Mouse (Mus musculus) heart, embryonic 13.5 days (tissue): ENCODE measurements around the gene Rabep1. TPM values are rescaled to one million over a fixed set of nuclear protein-coding genes. Genes with fewer than 3 reads are reported as not detected.
"Not testable (repeated sequence)": the region's sequence is repeated elsewhere in the genome, so short reads cannot be mapped to it uniquely, and the experiment has no call there.

Experiments
- ATAC-seq: fragments of 200-750 bp; cut with Nextera tagmentation; 2 replicates; pipeline ENCODE4 v1.8.0; 2017; ENCODE audit warnings: moderate TSS enrichment; ENCODE audit not compliant: insufficient number of reproducible peaks, low FRiP score, low TSS enrichment; ENCODE audit errors: extremely low read depth
- H3K27ac ChIP-seq: fragments of 300-500 bp; sonication (generic); replicated peaks from 2 replicates; pipeline ENCODE4 v1.5.1; 2015; ENCODE audit warnings: moderate library complexity, mild to moderate bottlenecking, inconsistent platforms
- H3K27me3 ChIP-seq: fragments of 300-500 bp; sonication (generic); replicated peaks from 2 replicates; pipeline ENCODE4 v1.6.1; 2015; ENCODE audit warnings: mild to moderate bottlenecking, inconsistent platforms
- H3K36me3 ChIP-seq: fragments of 300-500 bp; sonication (generic); 2 replicates; pipeline ENCODE4 v1.6.1; 2015; ENCODE audit warnings: mild to moderate bottlenecking, inconsistent platforms
- H3K4me1 ChIP-seq: fragments of 300-500 bp; sonication (generic); 2 replicates; pipeline ENCODE4 v1.6.1; 2015; ENCODE audit warnings: inconsistent platforms
- H3K4me2 ChIP-seq: fragments of 300-500 bp; sonication (generic); 2 replicates; pipeline ENCODE4 v1.6.1; 2015; ENCODE audit warnings: inconsistent platforms, mild to moderate bottlenecking, moderate library complexity
- H3K4me3 ChIP-seq: fragments of 300-500 bp; sonication (generic); 2 replicates; pipeline ENCODE4 v1.5.1; 2015; ENCODE audit warnings: moderate library complexity, mild to moderate bottlenecking, inconsistent platforms
- H3K9ac ChIP-seq: fragments of 300-500 bp; sonication (generic); 2 replicates; pipeline ENCODE4 v1.6.1; 2015; ENCODE audit warnings: inconsistent platforms, mild to moderate bottlenecking, moderate library complexity
- H3K9me3 ChIP-seq: fragments of 300-500 bp; sonication (generic); 2 replicates; pipeline ENCODE4 v1.6.1; 2016; ENCODE audit warnings: inconsistent platforms
- whole genome bisulfite sequencing: fragments of 180-500 bp; shearing (Covaris S2); methylation state at CpG from one replicate; pipeline ENCODE4 v1.1.7; 2015; ENCODE audit warnings: mixed read lengths; 5-methylcytosine and 5-hydroxymethylcytosine counted together
- polyA plus RNA-seq: library from polyadenylated mRNA; unstranded; fragments of >200 nt; fragmentation: Nextera tagmentation; extraction: Ambion mirVana; gene quantifications from 2 replicates; pipeline ENCODE4 v1.2.1, GENCODE M21; 2015

Rabep1 gene
- polyA plus RNA-seq, 1 experiment from 2014 or later = 28.3 TPM

DNA sequence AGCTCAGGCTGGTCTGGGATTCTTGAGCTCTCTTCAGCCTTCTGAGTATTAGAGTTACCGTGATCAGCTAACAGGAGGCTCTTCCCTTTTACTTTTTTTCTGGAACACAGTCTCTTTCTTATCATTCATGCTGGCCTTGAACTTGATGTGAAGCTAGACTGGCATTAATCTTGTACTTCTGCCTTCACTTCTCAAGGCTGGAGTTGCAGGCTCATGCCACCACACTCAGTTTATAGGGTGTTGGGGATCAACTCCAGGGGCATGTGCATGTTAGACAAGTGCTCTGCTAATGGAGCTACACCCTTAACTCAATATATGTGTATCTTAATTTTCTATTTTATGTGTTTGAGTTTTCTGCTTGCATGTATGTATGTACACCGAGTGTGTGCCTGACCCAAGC lies 25.2 kb downstream of the Rabep1 start:
- Histone ChIP-seq H3K27me3 (no peaks in the 10 kb centered on the region), H3K4me3 (no peak overlapping the region), H3K4me2 (no peak overlapping the region), H3K9me3 (no peaks in the 10 kb centered on the region), H3K27ac (no peak overlapping the region), H3K4me1 (peaks cover 31% of the 10 kb centered on the region), H3K36me3 (no peaks in the 10 kb centered on the region), H3K9ac (no peak overlapping the region)
- WGBS = 87% methylated on average over 2 of the region's 2 CpGs
- no peak for ATAC-seq

GRCm38 (mm10) chr11:70870407-70870806 lies 25.8 kb downstream of the Rabep1 start:
- ATAC-seq = no peak
- WGBS = 88% methylated on average over 1 of the region's 1 CpGs

GRCm38 (mm10) chr11:70871110-70871509 lies 26.5 kb downstream of the Rabep1 start:
- no peak overlapping the region for H3K4me3 ChIP-seq
- no peak overlapping the region for H3K27ac ChIP-seq
- H3K9me3 ChIP-seq = no peaks in the 10 kb centered on the region
- no peak overlapping the region for H3K4me2 ChIP-seq
- no peaks in the 10 kb centered on the region for H3K27me3 ChIP-seq
- 0 out of 2 replicates have a peak, but pooled peaks cover 3% of the 10 kb centered on the region for H3K36me3 ChIP-seq
- no peak overlapping the region for H3K9ac ChIP-seq
- ATAC-seq = no peak
- WGBS = 80% methylated on average over 1 of the region's 1 CpGs
- peaks cover 31% of the 10 kb centered on the region for H3K4me1 ChIP-seq

More at GRCm38 (mm10) chr11:70870407-70870806, 25.8 kb downstream of the Rabep1 start:
- no peaks in the 10 kb centered on the region for H3K36me3 ChIP-seq
- H3K9me3 ChIP-seq = no peaks in the 10 kb centered on the region
- H3K4me3 ChIP-seq = no peak overlapping the region
- no peak overlapping the region for H3K4me2 ChIP-seq
- H3K27me3 ChIP-seq = no peaks in the 10 kb centered on the region
- H3K9ac ChIP-seq = no peak overlapping the region
- peaks cover 31% of the 10 kb centered on the region for H3K4me1 ChIP-seq
- H3K27ac ChIP-seq = no peak overlapping the region

DNA sequence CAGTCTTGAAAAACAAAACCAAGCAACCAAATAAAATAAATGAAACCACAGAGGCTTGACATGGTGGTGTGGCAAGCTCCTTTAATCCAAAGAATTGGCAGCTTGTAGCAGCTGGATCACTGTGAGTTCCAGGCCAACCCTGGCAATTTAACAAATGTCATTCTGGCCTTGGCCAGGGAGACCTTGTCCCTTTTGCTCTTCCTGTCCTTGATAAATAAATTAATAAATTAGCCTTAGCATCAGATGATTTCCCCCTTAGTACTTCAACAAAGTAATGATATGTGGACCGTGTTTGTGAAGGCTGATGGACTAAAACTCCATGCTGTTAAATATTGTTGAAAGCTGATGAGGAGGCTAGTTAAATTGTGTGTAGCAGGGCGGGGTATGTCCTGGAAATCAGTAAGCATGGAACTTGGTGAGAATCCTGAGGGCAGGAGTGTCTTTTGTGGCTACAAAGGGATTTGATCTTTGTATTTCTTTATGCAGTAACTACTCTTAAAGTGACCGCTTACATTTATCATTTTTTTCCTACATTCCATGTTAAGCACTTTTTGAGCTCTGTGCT lies 27.3 kb downstream of the Rabep1 start:
- Histone ChIP-seq H3K36me3 (peaks cover 10% of the 10 kb centered on the region), H3K9me3 (no peaks in the 10 kb centered on the region), H3K27ac (no peak overlapping the region), H3K27me3 (no peaks in the 10 kb centered on the region), H3K4me1 (peaks cover 31% of the 10 kb centered on the region), H3K4me2 (no peak overlapping the region), H3K4me3 (no peak overlapping the region), H3K9ac (no peak overlapping the region)
- 79% methylated on average over 3 of the region's 3 CpGs for WGBS
- no peak for ATAC-seq

DNA sequence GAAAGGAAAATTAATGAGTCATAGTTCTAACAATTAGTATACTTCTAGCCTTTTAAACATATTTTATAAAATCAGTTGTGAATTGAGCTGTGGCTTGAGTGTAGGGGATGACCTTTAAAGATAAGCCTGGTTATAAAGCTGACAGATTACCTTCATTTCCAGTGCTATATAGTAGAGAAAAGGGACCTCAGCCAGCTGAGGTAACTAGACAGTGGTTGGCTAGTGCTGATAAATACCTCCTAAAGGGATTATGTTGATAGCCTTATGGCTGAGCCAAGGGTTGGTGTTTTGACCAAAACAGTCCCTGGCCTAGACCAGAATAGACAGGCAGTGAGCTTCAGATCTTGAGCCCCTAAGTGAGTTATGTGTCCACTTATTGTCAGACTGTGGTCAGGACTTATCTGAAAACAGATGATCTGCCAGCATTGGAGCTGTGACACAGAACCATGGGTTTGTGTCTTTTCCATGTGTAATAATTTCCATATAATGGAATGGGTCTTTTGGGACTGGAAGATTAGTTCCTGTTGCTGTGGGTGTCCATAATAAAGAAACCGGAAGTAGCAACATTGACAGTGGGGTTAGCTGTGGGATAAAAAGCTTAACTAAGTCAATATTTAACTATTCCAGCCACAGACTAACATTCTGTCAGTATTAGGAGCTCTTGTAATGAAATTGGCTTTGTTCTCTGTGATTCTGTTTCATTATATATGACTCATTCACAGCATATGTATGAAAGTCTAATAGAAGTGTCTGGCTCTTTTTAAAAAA lies 29.5 kb downstream of the Rabep1 start:
- ATAC-seq = no peak
- Histone ChIP-seq H3K4me2 (no peak overlapping the region), H3K9ac (no peak overlapping the region), H3K9me3 (no peaks in the 10 kb centered on the region), H3K36me3 (peaks cover 22% of the 10 kb centered on the region), H3K27ac (no peak overlapping the region), H3K4me1 (peaks cover 30% of the 10 kb centered on the region), H3K4me3 (no peak overlapping the region), H3K27me3 (no peaks in the 10 kb centered on the region)
- 78% methylated on average over 1 of the region's 1 CpGs for WGBS

GRCm38 (mm10) chr11:70877670-70878069 lies 33.1 kb downstream of the Rabep1 start:
- H3K4me3 ChIP-seq = no peak overlapping the region
- no peak overlapping the region for H3K9ac ChIP-seq
- no peak overlapping the region for H3K4me2 ChIP-seq
- ATAC-seq = no peak
- H3K27me3 ChIP-seq = no peaks in the 10 kb centered on the region
- peaks cover 34% of the 10 kb centered on the region for H3K36me3 ChIP-seq
- H3K4me1 ChIP-seq = peaks cover 6% of the 10 kb centered on the region
- no peaks in the 10 kb centered on the region for H3K9me3 ChIP-seq
- WGBS = 91% methylated on average over 7 of the region's 7 CpGs
- no peak overlapping the region for H3K27ac ChIP-seq

DNA sequence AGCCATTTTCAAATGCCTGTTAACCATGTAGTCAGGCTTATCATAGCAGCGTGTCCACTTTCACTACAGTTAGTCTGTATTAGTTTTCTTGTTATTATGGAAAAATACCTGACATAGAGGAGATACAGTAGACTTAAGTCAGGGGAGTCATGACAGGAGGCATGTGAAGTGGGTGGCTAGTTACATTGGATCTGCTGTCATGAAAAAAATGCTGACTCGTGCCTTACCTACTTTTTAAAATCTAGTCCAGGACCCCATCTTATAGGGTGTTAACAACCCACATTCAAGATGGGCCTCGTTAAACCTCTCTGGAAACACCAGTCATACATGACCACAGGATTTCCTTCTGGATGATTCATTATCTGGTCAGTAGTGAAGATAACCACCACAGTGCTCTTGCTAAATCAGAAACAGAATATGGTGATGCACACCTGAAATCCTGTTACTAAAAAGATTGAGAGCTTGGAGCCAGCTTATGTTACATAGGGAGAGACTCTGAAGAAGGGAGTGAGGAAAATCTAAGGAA lies 38.4 kb downstream of the Rabep1 start:
- peaks cover 53% of the 10 kb centered on the region for H3K36me3 ChIP-seq
- no peak overlapping the region for H3K27ac ChIP-seq
- H3K4me1 ChIP-seq = no peaks in the 10 kb centered on the region
- H3K4me3 ChIP-seq = no peak overlapping the region
- no peak overlapping the region for H3K4me2 ChIP-seq
- no peak overlapping the region for H3K9ac ChIP-seq
- 85% methylated on average over 3 of the region's 3 CpGs for WGBS
- no peak for ATAC-seq
- no peaks in the 10 kb centered on the region for H3K9me3 ChIP-seq
- H3K27me3 ChIP-seq = no peaks in the 10 kb centered on the region

DNA sequence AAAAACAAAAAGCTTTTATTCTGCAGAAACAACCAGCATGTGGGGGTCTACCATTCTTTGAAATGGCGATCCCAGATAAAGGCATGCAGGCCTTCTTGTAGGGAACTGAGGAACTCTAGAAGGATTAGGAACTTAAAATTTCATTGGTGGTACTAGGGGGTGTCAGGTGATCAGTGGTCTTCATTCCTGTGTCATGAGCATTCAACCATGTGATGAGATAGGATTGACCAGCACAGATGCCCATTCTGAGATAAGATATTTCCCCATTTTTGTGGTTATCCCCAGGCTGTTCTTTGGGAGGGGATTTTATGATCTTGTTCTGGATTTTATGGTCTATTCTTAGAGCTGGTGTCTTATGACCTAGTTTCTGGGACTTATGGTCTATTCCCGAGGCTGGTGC lies 46.1 kb downstream of the Rabep1 start:
- Histone ChIP-seq H3K4me1 (no peaks in the 10 kb centered on the region), H3K27ac (no peak overlapping the region), H3K9ac (no peak overlapping the region), H3K4me2 (no peak overlapping the region), H3K4me3 (no peak overlapping the region), H3K9me3 (0 out of 2 replicates have a peak, but pooled peaks cover 4% of the 10 kb centered on the region), H3K36me3 (peaks cover 79% of the 10 kb centered on the region), H3K27me3 (no peaks in the 10 kb centered on the region)
- 85% methylated on average over 2 of the region's 2 CpGs for WGBS
- no peak for ATAC-seq

- H3K9ac ChIP-seq = no peak overlapping the region
- peaks cover 78% of the 10 kb centered on the region for H3K36me3 ChIP-seq
- no peak overlapping the region for H3K4me3 ChIP-seq
- no peak for ATAC-seq
- no peak overlapping the region for H3K4me2 ChIP-seq
- no peaks in the 10 kb centered on the region for H3K4me1 ChIP-seq
- H3K27ac ChIP-seq = no peak overlapping the region
- 0 out of 2 replicates have a peak, but pooled peaks cover 4% of the 10 kb centered on the region for H3K9me3 ChIP-seq
- H3K27me3 ChIP-seq = no peaks in the 10 kb centered on the region
These were observed 47.0 kb downstream of the Rabep1 start for GRCm38 (mm10) chr11:70891616-70892015.

GRCm38 (mm10) chr11:70897680-70898079 lies 53.1 kb downstream of the Rabep1 start:
- no peak overlapping the region for H3K9ac ChIP-seq
- H3K36me3 ChIP-seq = peaks cover 77% of the 10 kb centered on the region
- no peak overlapping the region for H3K27ac ChIP-seq
- no peak overlapping the region for H3K4me2 ChIP-seq
- H3K4me1 ChIP-seq = no peaks in the 10 kb centered on the region
- WGBS = 90% methylated on average over 3 of the region's 3 CpGs
- no peaks in the 10 kb centered on the region for H3K27me3 ChIP-seq
- 0 out of 2 replicates have a peak, but pooled peaks cover 4% of the 10 kb centered on the region for H3K9me3 ChIP-seq
- no peak overlapping the region for H3K4me3 ChIP-seq
- no peak for ATAC-seq

DNA sequence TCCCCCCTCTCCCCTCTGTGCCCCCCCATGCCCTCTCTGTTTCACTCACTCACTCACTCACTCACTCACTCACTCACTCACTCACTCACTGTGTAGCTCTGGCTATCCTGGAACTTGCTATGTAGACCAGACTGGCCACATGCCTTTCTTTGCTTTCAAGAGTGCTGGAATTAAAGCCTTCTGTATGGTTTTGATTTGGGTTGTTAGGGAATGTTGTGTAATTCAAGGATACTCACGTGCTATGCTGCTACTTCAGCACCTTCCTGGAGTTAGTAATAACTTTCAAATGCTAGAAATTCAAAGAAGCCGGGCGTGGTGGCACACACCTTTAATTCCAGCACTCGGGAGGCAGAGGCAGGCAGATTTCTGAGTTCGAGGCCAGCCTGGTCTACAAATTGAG lies 53.6 kb downstream of the Rabep1 start:
- 95% methylated on average over 5 of the region's 5 CpGs for WGBS
- not testable (repeated sequence) for H3K27ac ChIP-seq, H3K9ac ChIP-seq

GRCm38 (mm10) chr11:70906681-70907080 lies 62.1 kb downstream of the Rabep1 start:
- Histone ChIP-seq H3K4me1 (no peaks in the 10 kb centered on the region), H3K4me3 (no peak overlapping the region), H3K4me2 (no peak overlapping the region), H3K36me3 (peaks cover 81% of the 10 kb centered on the region), H3K9me3 (no peaks in the 10 kb centered on the region), H3K9ac (no peak overlapping the region), H3K27ac (no peak overlapping the region), H3K27me3 (no peaks in the 10 kb centered on the region)
- no peak for ATAC-seq
- 73% methylated on average over 3 of the region's 3 CpGs for WGBS

More for the DNA sequence above, 53.6 kb downstream of the Rabep1 start:
- not testable (repeated sequence) for ATAC-seq, H3K4me1 ChIP-seq, H3K27me3 ChIP-seq, H3K4me3 ChIP-seq, H3K9me3 ChIP-seq, H3K4me2 ChIP-seq
- H3K36me3 ChIP-seq = peaks cover 76% of the 10 kb centered on the region
